8 mouse cellular contexts compared by ENCODE assay signal in genomic region chr19:53460312-53461024, GRCm38 (mm10).
A peak's percentile ranks its signal among the peaks of the same experiment; 100 is the strongest.
DNase-seq lines count a peak whose midpoint lies in the region; ATAC-seq and TF ChIP-seq lines count a peak whose summit lies in the region.

No protein-coding gene starts in this region.

- peak; percentile 5 for DNase-seq in heart, postnatal 0 days (ENCODE audit: low spot score)
- DNase-seq in heart, adult 2 months: no peak
- peak; percentile 96 for DNase-seq in ES-CJ7 (ENCODE audit: low read depth, low spot score)
- DNase-seq in layer of hippocampus, adult 18-20 months (ENCODE audit: low spot score in 2 of 2): no peak
- no peak for DNase-seq in frontal cortex, postnatal 14 days (ENCODE audit: low spot score in 2 of 2)
- DNase-seq in adrenal gland, postnatal 4 days (ENCODE audit: low spot score in 2 of 2): no peak

- no peaks in the 10 kb centered on the region for H3K79me2 ChIP-seq in heart, adult 2 months (replicated peaks; ENCODE audit: control insufficient read depth, insufficient read depth, low read length)

- 0 out of 2 replicates have a peak overlapping the region, but pooled peaks have one; percentile 0 for H3K4me2 ChIP-seq in heart, postnatal 0 days (ENCODE audit: low read depth, low read length)
- peak overlapping the region; percentile 14 for H3K4me2 ChIP-seq in midbrain, embryonic 15.5 days

- ATAC-seq in heart, postnatal 0 days (ENCODE audit: insufficient read depth, low read depth): no peak
- peak; percentile 23 for ATAC-seq in granulocyte monocyte progenitor cell, adult 5-6 weeks (replicated peaks; ENCODE audit: poor library complexity, severe bottlenecking)
- no peak for ATAC-seq in midbrain, embryonic 15.5 days (replicated peaks)

- TF ChIP-seq EP300 in heart, postnatal 0 days (IDR thresholded peaks at IDR 0.05; ENCODE audit: low read depth): no peak
- TF ChIP-seq EP300 in heart, adult 2 months (IDR thresholded peaks at IDR 0.05; ENCODE audit: insufficient read depth, low read depth, low read length): no peak

- no peak overlapping the region for H3K9ac ChIP-seq in heart, postnatal 0 days (replicated peaks; ENCODE audit: low read depth, low read length)
- H3K9ac ChIP-seq in heart, adult 2 months (ENCODE audit: low read depth, low read length): no peak overlapping the region
- no peak overlapping the region for H3K9ac ChIP-seq in midbrain, embryonic 15.5 days

- WGBS in heart, postnatal 0 days: 31% methylated on average over 19 of the region's 19 CpGs
- WGBS in heart, adult 2 months: 47% methylated on average over 19 of the region's 19 CpGs
- 5% methylated on average over 19 of the region's 19 CpGs for WGBS in midbrain, embryonic 15.5 days

- H3K27ac ChIP-seq in heart, postnatal 0 days (ENCODE audit: low read depth): no peak overlapping the region
- H3K27ac ChIP-seq in heart, adult 2 months: no peak overlapping the region
- no peak overlapping the region for H3K27ac ChIP-seq in midbrain, embryonic 15.5 days

- TF ChIP-seq POLR2A in heart, adult 2 months (IDR thresholded peaks at IDR 0.05; ENCODE audit: insufficient read depth, low read depth, low read length): no peak

- TF ChIP-seq CTCF in heart, postnatal 0 days (IDR thresholded peaks at IDR 0.05; ENCODE audit: low read depth): no peak
- TF ChIP-seq CTCF in heart, adult 2 months (IDR thresholded peaks at IDR 0.05): no peak

- H3K9me3 ChIP-seq in heart, postnatal 0 days (replicated peaks; ENCODE audit: control insufficient read depth, low read length): no peaks in the 10 kb centered on the region
- H3K9me3 ChIP-seq in midbrain, embryonic 15.5 days: no peaks in the 10 kb centered on the region

- H3K4me1 ChIP-seq in heart, postnatal 0 days (ENCODE audit: control insufficient read depth, insufficient read depth): no peaks in the 10 kb centered on the region
- H3K4me1 ChIP-seq in heart, adult 2 months (ENCODE audit: control insufficient read depth, insufficient read depth, low read length): no peaks in the 10 kb centered on the region
- peaks cover 22% of the 10 kb centered on the region for H3K4me1 ChIP-seq in midbrain, embryonic 15.5 days

- no peaks in the 10 kb centered on the region for H3K27me3 ChIP-seq in heart, postnatal 0 days (ENCODE audit: control insufficient read depth, insufficient read depth, low read length)
- no peaks in the 10 kb centered on the region for H3K27me3 ChIP-seq in heart, adult 2 months (ENCODE audit: control insufficient read depth, insufficient read depth, low read length)
- 0 out of 2 replicates have a peak, but pooled peaks cover 2% of the 10 kb centered on the region for H3K27me3 ChIP-seq in midbrain, embryonic 15.5 days (replicated peaks)

- no peaks in the 10 kb centered on the region for H3K36me3 ChIP-seq in heart, postnatal 0 days (replicated peaks; ENCODE audit: control insufficient read depth, insufficient read depth, low read length)
- no peaks in the 10 kb centered on the region for H3K36me3 ChIP-seq in heart, adult 2 months (ENCODE audit: control insufficient read depth, insufficient read depth, low read length)
- H3K36me3 ChIP-seq in midbrain, embryonic 15.5 days (replicated peaks): no peaks in the 10 kb centered on the region

- intact Hi-C loops in heart, adult 2 months (cut with DNase I): no loop called here

- no peak overlapping the region for H3K4me3 ChIP-seq in heart, postnatal 0 days (ENCODE audit: low read depth, low read length)
- no peak overlapping the region for H3K4me3 ChIP-seq in heart, adult 2 months
- no peak overlapping the region for H3K4me3 ChIP-seq in midbrain, embryonic 15.5 days

Comparison
In these comparisons a context has a peak if more than half of its experiments do, and no peak if none do; other contexts are left out.
1. DNase-seq: peak in heart, postnatal 0 days (single experiment) and ES-CJ7 (single experiment); none in heart, adult 2 months (0 of 2), layer of hippocampus, adult 18-20 months (0 of 2), frontal cortex, postnatal 14 days (0 of 2) and adrenal gland, postnatal 4 days (0 of 2).